In genomic region chr7:28963399-28963923, GRCm38 (mm10) we compare ENCODE assay signal across 12 mouse cellular contexts. TPM values are rescaled to one million over a fixed set of nuclear protein-coding genes. Genes with fewer than 3 reads are reported as not detected.
DNase-seq lines count a peak whose midpoint lies in the region; ATAC-seq lines count a peak whose summit lies in the region.
"Had no signal": no experiment of that assay in that cellular context is flagged by ENCODE, and none has a peak within 500 bp of the region (broad histone marks: within the 10 kb centered on the region; RNA-seq: fewer than 3 reads in every experiment).

No protein-coding gene starts in this region.

- WGBS in heart, embryonic 13.5 days: 69% methylated on average over 3 of the region's 3 CpGs
- WGBS in lung, embryonic 15.5 days: 68% methylated on average over 3 of the region's 3 CpGs
- 78% methylated on average over 3 of the region's 3 CpGs for WGBS in neural tube, embryonic 14.5 days

- H3K4me1 ChIP-seq in heart, embryonic 13.5 days: peaks cover 41% of the 10 kb centered on the region
- peaks cover 35% of the 10 kb centered on the region for H3K4me1 ChIP-seq in lung, embryonic 15.5 days
- peaks cover 30% of the 10 kb centered on the region for H3K4me1 ChIP-seq in neural tube, embryonic 14.5 days (ENCODE audit: control insufficient read depth, insufficient read depth, low read length)

- no peaks in the 10 kb centered on the region for H3K27me3 ChIP-seq in heart, embryonic 13.5 days (replicated peaks)
- H3K27me3 ChIP-seq in lung, embryonic 15.5 days: no peaks in the 10 kb centered on the region
- H3K27me3 ChIP-seq in neural tube, embryonic 14.5 days (ENCODE audit: control insufficient read depth, insufficient read depth, low read length): no peaks in the 10 kb centered on the region

- no peak for ATAC-seq in heart, embryonic 13.5 days (ENCODE audit: extremely low read depth, insufficient number of reproducible peaks, low FRiP score, low TSS enrichment)
- ATAC-seq in lung, embryonic 15.5 days (ENCODE audit: borderline replicate concordance, extremely low read depth, low FRiP score, low TSS enrichment): no peak
- ATAC-seq in neural tube, embryonic 14.5 days (ENCODE audit: low read depth): no peak

- H3K9me3 ChIP-seq in heart, embryonic 13.5 days: no peaks in the 10 kb centered on the region
- H3K9me3 ChIP-seq in lung, embryonic 15.5 days: no peaks in the 10 kb centered on the region
- H3K9me3 ChIP-seq in neural tube, embryonic 14.5 days (ENCODE audit: control insufficient read depth, low read length): no peaks in the 10 kb centered on the region

- intact Hi-C loops in heart, postnatal 36 days (cut with DNase I): loop anchor here (5.0 kb wide), 2 partner anchors 151 to 166 kb away; no protein-coding TSS in a partner anchor

- no peak overlapping the region for H3K4me3 ChIP-seq in heart, embryonic 13.5 days
- H3K4me3 ChIP-seq in lung, embryonic 15.5 days: no peak overlapping the region
- H3K4me3 ChIP-seq in neural tube, embryonic 14.5 days (ENCODE audit: low read depth, low read length): no peak overlapping the region

- H3K27ac ChIP-seq in heart, embryonic 13.5 days (replicated peaks): peak overlapping the region; percentile 79; the same call in 1 of the 2 replicates
- H3K27ac ChIP-seq in lung, embryonic 15.5 days: peak overlapping the region; percentile 76; the same call in 1 of the 2 replicates
- H3K27ac ChIP-seq in neural tube, embryonic 14.5 days (ENCODE audit: low read depth, low read length): peak overlapping the region; percentile 79; the same call in 1 of the 2 replicates

- H3K4me2 ChIP-seq in heart, embryonic 13.5 days: no peak overlapping the region
- no peak overlapping the region for H3K4me2 ChIP-seq in lung, embryonic 15.5 days
- H3K4me2 ChIP-seq in neural tube, embryonic 14.5 days (ENCODE audit: low read depth, low read length): no peak overlapping the region

- H3K9ac ChIP-seq in heart, embryonic 13.5 days: no peak overlapping the region
- H3K9ac ChIP-seq in lung, embryonic 15.5 days: no peak overlapping the region
- no peak overlapping the region for H3K9ac ChIP-seq in neural tube, embryonic 14.5 days (replicated peaks; ENCODE audit: low read depth, low read length)

- no peaks in the 10 kb centered on the region for H3K36me3 ChIP-seq in heart, embryonic 13.5 days
- no peaks in the 10 kb centered on the region for H3K36me3 ChIP-seq in lung, embryonic 15.5 days
- H3K36me3 ChIP-seq in neural tube, embryonic 14.5 days (ENCODE audit: control insufficient read depth, insufficient read depth, low read length): no peaks in the 10 kb centered on the region

- no peak for DNase-seq in heart, postnatal 36 days
- DNase-seq in lung, postnatal 36 days: no peak
- DNase-seq in R1 (ENCODE audit: low read depth, low spot score): peak; percentile 97
- DNase-seq in embryo, embryonic 10 days (ENCODE audit: low spot score): no peak
- no peak for DNase-seq in layer of hippocampus, postnatal 25 days (ENCODE audit: extremely low spot score in 1 of 2, low spot score in 1 of 2)
- DNase-seq: cerebellum, adult 2 months; kidney, adult 18-20 months; layer of hippocampus, postnatal 36 days; thymus, postnatal 14 days had no signal

RNA-seq across cellular contexts. Expression of gene Actn4, which starts 1.3 kb away (rescaled TPM):
- 259 and 266 TPM in 2 replicates for polyA plus RNA-seq in heart, embryonic 13.5 days (2015; fragmentation: Nextera tagmentation; extraction: Ambion mirVana)
- 10 to 100 TPM; 69.4 to 81.8 TPM for total RNA-seq in heart, postnatal 36 days (2021)
- 287 and 302 TPM in 2 replicates for polyA plus RNA-seq in lung, embryonic 15.5 days (2015; fragmentation: Nextera tagmentation; extraction: Ambion mirVana)
- 109 and 143 TPM in 2 replicates for polyA plus RNA-seq in neural tube, embryonic 14.5 days (2014; fragmentation: Nextera tagmentation; extraction: Ambion mirVana)
- total RNA-seq in layer of hippocampus, postnatal 25 days (2021): 100 to 1,000 TPM; 124 to 129 TPM

RNA-seq across cellular contexts. Expression of gene Eif3k, which starts 18.2 kb away (rescaled TPM):
- polyA plus RNA-seq in heart, embryonic 13.5 days (2015; fragmentation: Nextera tagmentation; extraction: Ambion mirVana): 257 and 300 TPM in 2 replicates
- total RNA-seq in heart, postnatal 36 days (2021): 100 to 1,000 TPM; 159 to 163 TPM
- polyA plus RNA-seq in lung, embryonic 15.5 days (2015; fragmentation: Nextera tagmentation; extraction: Ambion mirVana): 360 and 364 TPM in 2 replicates
- polyA plus RNA-seq in neural tube, embryonic 14.5 days (2014; fragmentation: Nextera tagmentation; extraction: Ambion mirVana): 316 and 346 TPM in 2 replicates
- total RNA-seq in layer of hippocampus, postnatal 25 days (2021): 100 to 1,000 TPM; 179 to 185 TPM

RNA-seq across cellular contexts. Expression of gene Map4k1, which starts 18.4 kb away (rescaled TPM):
- polyA plus RNA-seq in heart, embryonic 13.5 days (2015; fragmentation: Nextera tagmentation; extraction: Ambion mirVana): 3.4 and 5.3 TPM in 2 replicates
- total RNA-seq in heart, postnatal 36 days (2021): under 1 TPM; 0.61 to 0.81 TPM
- polyA plus RNA-seq in lung, embryonic 15.5 days (2015; fragmentation: Nextera tagmentation; extraction: Ambion mirVana): 7.4 and 9.8 TPM in 2 replicates
- 7.3 and 7.8 TPM in 2 replicates for polyA plus RNA-seq in neural tube, embryonic 14.5 days (2014; fragmentation: Nextera tagmentation; extraction: Ambion mirVana)
- total RNA-seq in layer of hippocampus, postnatal 25 days (2021): 1 to 10 TPM; 2.1 to 2.4 TPM
